Mouse (Mus musculus) liver, embryonic 14.5 days (tissue): ENCODE results near the gene Olfr1019.

Experiments used
- CTCF ChIP-seq: IDR thresholded peaks from 2 replicates; pipeline ENCODE4 v1.5.1; 2016; ENCODE audit warnings: antibody characterized with exemption, low read depth, control low read depth
- EP300 ChIP-seq: IDR thresholded peaks from 2 replicates; pipeline ENCODE4 v1.6.1; 2016; ENCODE audit warnings: antibody characterized with exemption, low read depth

- no peak for TF ChIP-seq CTCF
- no peak for TF ChIP-seq EP300
Observed at GRCm38 (mm10) chr2:85885340-85885739, 40.1 kb upstream of the Olfr1019 start, which contains the start of gene Olfr1023.
